Mouse (Mus musculus) frontal cortex, adult 2 months (tissue): ENCODE measurements around the gene Syt7. TPM values are rescaled to one million over a fixed set of nuclear protein-coding genes. Genes with fewer than 3 reads are reported as not detected.

Source experiments
- DNase-seq, 2 experiments: peaks; one replicate each; pipeline ENCODE4 v3.0.0; 2022; ENCODE audit warnings: low spot score in 1 of 2; ENCODE audit errors: extremely low spot score in 1 of 2
- polyA plus RNA-seq: library from polyadenylated mRNA; depleted of rRNA; stranded (reverse); fragments of >200 nt; gene quantifications from 2 replicates; pipeline ENCODE4 v1.2.3, GENCODE M21; 2012; rRNA removed

Gene Syt7
- 187 and 212 TPM in 2 replicates for polyA plus RNA-seq

GRCm38 (mm10) chr19:10388615-10389313 is at the start of gene Syt7:
Gene Syt7 (plus strand): TSS chr19:10389090.
- DNase-seq = peak in 1 of 2 experiments; percentile 82

- no peak for DNase-seq
Observed at GRCm38 (mm10) chr19:10339271-10339670, 49.6 kb upstream of the Syt7 start.

GRCm38 (mm10) chr19:10340661-10341060 is 48.2 kb upstream of the Syt7 start:
- DNase-seq = no peak

GRCm38 (mm10) chr19:10341152-10341551 is 47.7 kb upstream of the Syt7 start:
- peak; percentile 46 to 83 for DNase-seq

- DNase-seq = peak; percentile 57 to 84
Observed at GRCm38 (mm10) chr19:10341817-10342439, 47.0 kb upstream of the Syt7 start.

- peak in 1 of 2 experiments; percentile 13 for DNase-seq
Observed at GRCm38 (mm10) chr19:10343866-10344265, 45.0 kb upstream of the Syt7 start.

- DNase-seq = no peak
Observed at GRCm38 (mm10) chr19:10345696-10346095, 43.2 kb upstream of the Syt7 start.

GRCm38 (mm10) chr19:10347628-10348273 is 41.1 kb upstream of the Syt7 start:
- DNase-seq = no peak

- no peak for DNase-seq
Observed at GRCm38 (mm10) chr19:10352218-10352617, 36.7 kb upstream of the Syt7 start.

GRCm38 (mm10) chr19:10354830-10355229 is 34.1 kb upstream of the Syt7 start:
- DNase-seq = no peak

GRCm38 (mm10) chr19:10356845-10357503 is 31.9 kb upstream of the Syt7 start:
- DNase-seq = no peak

- DNase-seq = no peak
Observed at GRCm38 (mm10) chr19:10359105-10359946, 29.6 kb upstream of the Syt7 start.

- DNase-seq = peak in 1 of 2 experiments; percentile 58
Observed at GRCm38 (mm10) chr19:10362473-10363129, 26.3 kb upstream of the Syt7 start.

GRCm38 (mm10) chr19:10363869-10364268 is 25.0 kb upstream of the Syt7 start:
- DNase-seq = no peak

- DNase-seq = no peak
Observed at GRCm38 (mm10) chr19:10366116-10366845, 22.6 kb upstream of the Syt7 start.

GRCm38 (mm10) chr19:10367802-10368201 is 21.1 kb upstream of the Syt7 start:
- DNase-seq = peak; percentile 82 to 87

GRCm38 (mm10) chr19:10369936-10370335 is 19.0 kb upstream of the Syt7 start:
- no peak for DNase-seq

- DNase-seq = no peak
Observed at GRCm38 (mm10) chr19:10373191-10373590, 15.7 kb upstream of the Syt7 start.

GRCm38 (mm10) chr19:10375260-10375659 is 13.6 kb upstream of the Syt7 start:
- DNase-seq = no peak
